Mouse (Mus musculus): ENCODE data around the gene Lrp6. TPM values are rescaled to one million over a fixed set of nuclear protein-coding genes. Genes with fewer than 3 reads are reported as not detected.
A peak's percentile ranks its signal among the peaks of the same experiment; 100 is the strongest.

Lrp6 gene
- total RNA-seq, 2 experiments from 2014 or later = 53.4 to 57.0 TPM

DNA sequence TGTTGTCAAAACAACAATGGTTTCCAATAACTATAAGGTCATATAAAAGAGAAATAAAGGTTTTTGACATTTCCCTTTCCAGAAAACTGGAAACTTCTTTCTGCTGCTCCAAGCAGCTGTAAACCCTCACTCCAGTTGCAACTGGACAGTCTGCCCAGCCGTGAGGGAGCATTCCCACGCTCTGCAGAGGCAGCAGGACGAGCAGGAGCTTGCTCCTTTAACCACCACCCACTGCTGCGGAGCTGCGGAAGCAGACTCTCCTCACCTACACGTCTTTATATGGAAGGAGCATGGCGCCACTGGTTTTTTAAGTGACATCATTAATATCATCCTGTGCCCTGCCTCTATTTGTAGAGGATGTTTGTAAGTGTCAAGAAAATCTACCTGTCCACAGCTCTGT is 64.4 kb downstream of the Lrp6 start:
- peak; percentile 28 to 41 for DNase-seq
- intact Hi-C loops (cut with DNase I) = no loop called here

GRCm38 (mm10) chr6:134500381-134501162 is 66.2 kb downstream of the Lrp6 start:
- intact Hi-C loops (cut with DNase I) = no loop called here
- DNase-seq = no peak

DNA sequence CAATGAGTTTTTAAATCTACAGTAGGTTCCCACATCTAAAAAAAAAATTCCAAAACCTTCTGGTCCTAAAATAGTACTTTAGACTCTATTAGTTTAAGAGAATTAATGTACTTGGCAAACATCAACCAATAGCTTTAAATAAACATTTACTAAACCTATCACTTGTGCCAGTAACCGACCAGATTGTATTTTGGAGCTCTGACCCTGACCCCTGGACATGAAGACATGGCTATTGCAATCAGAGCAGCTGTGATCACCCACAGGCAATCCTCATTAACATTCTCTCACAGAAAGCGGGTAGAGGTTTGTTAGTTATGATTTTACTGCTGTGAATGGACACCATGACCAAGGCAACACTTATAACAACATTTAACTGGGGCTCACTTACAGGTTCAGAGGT is 67.7 kb downstream of the Lrp6 start:
- intact Hi-C loops (cut with DNase I) = no loop called here
- DNase-seq = no peak

- no peak for DNase-seq
- intact Hi-C loops (cut with DNase I) = no loop called here
These were observed 68.2 kb downstream of the Lrp6 start for GRCm38 (mm10) chr6:134498518-134498917.

DNA sequence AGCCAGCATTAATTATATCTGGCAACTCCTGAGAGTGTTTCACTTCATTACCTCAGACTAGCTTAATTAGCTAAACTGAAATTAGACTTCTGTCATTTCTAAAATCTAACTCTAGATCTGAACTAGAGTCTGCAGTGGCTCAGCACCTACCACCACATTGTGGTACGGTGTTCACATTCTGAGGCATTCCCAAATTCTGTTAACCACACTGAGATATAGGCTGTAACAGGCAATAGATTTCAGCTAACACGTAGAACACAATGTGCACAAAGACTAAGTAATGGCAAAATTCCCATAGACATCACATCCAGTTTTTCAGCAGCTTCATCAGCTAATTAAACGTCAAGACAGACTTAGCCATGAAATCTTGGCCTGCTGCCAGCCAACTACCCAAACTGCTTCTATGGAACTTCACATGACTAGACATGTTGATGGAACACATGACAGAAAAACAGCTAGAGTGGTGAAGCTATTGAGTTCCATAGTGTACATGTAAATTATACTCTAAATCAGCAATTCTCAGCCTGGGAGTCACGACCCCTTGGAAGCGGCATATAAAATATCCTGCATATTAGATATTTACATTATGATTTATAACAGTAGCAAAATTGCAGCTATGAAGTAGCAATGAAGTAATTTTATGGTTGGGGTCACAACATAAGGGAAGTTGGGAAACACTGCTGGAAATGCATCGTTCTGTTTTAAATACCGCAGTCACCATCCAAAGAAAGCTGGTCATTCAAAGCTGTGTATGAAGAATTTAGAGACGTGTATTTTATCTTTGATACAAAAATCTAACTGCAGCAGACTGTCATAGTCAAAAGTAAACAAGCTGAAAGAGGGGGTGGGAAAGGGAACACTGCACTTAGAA is 71.7 kb downstream of the Lrp6 start:
- intact Hi-C loops (cut with DNase I) = no loop called here
- no peak for DNase-seq

- peak; percentile 35 to 46 for DNase-seq
- intact Hi-C loops (cut with DNase I) = no loop called here
These were observed 77.1 kb downstream of the Lrp6 start for GRCm38 (mm10) chr6:134489637-134490036.

DNA sequence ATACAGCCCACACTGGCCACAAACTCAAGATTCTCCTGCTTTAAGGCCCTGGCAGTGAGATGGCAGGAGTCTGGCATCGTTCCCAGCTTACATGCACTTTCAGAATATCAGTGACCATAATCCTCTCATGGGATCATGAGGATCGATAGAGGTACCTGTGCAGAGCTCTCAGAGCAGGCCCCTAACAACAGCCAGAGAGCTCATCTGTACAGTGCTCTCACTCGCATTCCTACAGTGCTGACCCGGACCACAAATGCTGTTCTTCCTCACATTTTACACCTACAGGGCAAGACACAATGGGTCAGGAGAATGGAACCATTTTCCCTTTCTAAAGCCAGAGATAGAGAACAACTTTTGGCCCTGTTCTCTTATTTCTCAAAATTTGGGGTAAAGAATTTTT is 77.6 kb downstream of the Lrp6 start:
- intact Hi-C loops (cut with DNase I) = no loop called here
- DNase-seq = no peak

DNA sequence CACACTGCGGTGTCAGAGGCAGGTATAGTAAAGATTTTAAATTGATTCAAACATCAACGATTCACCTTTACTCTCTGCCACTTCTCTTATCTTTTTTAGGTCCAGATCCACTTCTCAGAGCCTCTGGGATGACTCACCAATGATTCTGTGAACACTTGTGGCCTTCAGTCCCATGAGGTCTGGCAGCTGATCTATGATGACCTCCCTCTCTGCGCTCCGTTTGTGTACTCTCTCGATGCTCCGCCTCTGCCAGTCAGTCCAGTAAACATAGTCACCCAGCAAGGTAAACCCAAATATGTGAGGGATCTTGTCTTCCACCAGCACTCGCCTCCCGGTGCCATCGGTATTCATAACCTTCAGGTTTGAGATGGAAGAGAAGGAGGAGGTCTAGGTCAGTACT is 80.4 kb downstream of the Lrp6 start:
- DNase-seq = no peak
- intact Hi-C loops (cut with DNase I) = no loop called here

GRCm38 (mm10) chr6:134479481-134479880 is 87.3 kb downstream of the Lrp6 start:
- DNase-seq = no peak
- intact Hi-C loops (cut with DNase I) = no loop called here

DNA sequence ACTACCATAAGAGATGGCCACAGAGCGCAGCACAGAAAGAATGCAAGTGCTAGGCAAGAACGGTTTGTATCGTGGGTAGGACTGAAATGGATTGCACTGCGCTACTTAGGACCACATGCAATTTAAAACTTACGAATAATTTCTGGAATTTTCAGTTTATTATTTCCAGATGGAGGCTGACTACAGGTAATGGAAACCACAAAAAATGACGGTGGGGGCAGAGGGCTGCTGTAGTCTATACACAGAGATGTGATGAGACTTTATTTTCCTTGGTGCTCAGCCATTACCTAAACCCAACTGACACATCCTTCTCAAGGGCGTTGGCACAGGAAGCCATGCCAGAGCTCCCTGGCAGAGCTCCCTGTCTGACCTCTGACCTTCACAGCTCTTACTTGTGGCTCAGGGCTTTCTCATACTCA is 93.6 kb downstream of the Lrp6 start:
- intact Hi-C loops (cut with DNase I) = loop anchor here (5.0 kb wide), 1 partner anchor 94 kb away; the partner anchor contains the start of gene Lrp6
- DNase-seq = peak; percentile 19 to 20

DNA sequence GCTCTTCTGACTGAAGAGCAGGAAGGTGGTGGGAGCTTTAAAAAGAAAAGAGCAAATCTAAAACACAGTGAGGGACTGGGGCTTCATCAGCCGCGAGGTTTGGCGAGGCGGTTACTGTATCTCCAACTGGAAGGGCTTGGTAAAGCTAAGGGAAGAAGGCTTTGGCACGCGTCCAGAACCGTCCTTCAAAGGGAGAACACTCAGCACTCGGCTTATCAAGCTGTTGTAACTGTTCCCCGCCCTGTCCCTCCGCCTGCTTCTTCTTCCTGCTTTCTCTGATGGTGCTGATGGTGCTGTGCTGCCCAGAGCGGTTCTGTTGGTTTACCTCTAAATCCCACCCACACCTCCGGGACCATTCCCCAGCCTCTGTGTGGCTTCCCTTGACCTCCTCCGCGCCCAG is 95.9 kb downstream of the Lrp6 start:
- intact Hi-C loops (cut with DNase I) = loop anchor here (2.0 to 5.0 kb wide), 2 partner anchors 96 to 136 kb away; partner anchors contain the start of gene Lrp6
- DNase-seq = peak; percentile 80 to 82

DNA sequence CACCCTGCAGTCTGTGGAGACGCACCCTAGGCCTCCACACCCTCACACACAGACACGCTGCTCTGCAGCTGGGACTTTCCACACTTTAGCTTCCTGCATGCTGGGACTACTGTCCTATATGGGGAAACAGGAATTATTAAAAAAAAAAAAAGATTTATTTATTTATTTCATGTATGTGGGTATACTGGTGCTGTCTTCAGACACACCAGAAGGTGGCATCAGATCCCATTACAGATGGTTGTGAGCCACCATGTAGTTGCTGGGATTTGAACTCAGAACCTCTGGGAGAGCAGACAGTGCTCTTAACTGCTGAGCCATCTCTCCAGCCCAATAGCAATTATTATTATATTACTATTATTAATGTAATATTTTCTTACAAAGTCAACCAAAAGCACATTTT is 97.5 kb downstream of the Lrp6 start:
- DNase-seq = no peak
- intact Hi-C loops (cut with DNase I) = no loop called here

DNA sequence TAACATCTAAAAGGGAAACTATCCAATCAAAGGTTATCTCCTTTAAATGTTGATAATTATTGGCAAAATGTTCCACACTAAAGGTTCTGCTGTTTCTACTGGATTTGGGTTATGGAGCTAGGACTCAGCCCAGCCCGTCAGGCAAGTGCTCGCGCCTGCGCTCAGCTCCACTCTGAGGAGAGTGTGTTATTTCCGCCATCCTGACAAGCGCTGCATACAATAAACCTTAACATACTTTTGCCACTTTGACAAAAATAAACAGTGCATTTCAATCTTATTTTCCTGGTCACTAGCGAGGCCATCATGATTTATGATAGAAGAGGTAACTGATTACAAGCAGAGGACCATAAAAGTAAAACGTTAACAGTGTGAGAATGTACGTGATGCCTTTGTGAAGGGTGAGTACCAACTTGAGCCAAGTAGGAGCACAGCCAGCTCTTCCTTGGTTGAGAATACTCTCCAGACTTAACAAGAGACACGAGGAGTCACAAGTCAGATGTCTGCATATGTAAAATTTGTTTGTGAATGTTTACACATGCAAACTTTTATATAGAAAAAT is 100.0 kb downstream of the Lrp6 start:
- no peak for DNase-seq

GRCm38 (mm10) chr6:134461175-134461574 is 105.6 kb downstream of the Lrp6 start:
- DNase-seq = no peak
- intact Hi-C loops (cut with DNase I) = no loop called here

More for the DNA sequence above, 100.0 kb downstream of the Lrp6 start:
- intact Hi-C loops (cut with DNase I) = no loop called here

DNA sequence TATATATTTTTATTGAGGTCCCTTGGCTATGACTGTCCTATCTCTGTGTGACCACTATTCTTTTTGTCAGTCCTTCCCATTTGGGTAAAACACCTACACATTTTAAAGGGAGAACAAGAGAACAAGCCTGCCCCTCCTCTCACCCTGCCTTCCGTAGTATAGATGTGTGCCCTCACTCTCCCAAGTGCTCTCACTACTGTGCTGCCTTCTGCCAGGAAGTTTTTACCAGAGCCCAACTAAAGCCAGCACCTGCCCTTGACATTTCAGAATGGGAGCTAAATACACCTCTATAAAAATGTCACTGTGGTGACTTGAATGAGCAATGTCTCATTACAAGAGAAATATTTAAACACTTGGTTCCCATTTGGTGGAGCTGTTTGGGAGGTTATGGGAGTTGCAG is 108.4 kb downstream of the Lrp6 start:
- DNase-seq = no peak
- intact Hi-C loops (cut with DNase I) = no loop called here

DNA sequence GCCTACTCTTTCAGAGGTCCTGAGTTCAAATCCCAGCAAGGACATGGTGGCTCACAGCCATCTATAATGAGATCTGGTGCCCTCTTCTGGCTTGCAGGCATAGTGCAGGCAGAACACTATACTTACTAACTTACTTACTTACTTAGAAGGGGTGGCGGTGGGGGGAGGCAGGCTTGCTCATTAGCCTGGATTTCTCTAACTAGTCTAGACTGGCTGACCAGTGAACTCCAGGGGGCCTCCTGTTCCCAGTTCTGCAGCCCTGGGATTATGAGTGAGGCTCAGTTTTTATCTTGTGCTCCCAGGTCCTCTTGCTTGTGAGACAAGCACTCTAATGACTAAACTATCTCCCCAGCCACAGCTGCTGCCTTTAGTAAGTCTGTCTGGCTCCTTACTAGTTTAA is 112.7 kb downstream of the Lrp6 start:
- intact Hi-C loops (cut with DNase I) = loop anchor here (2.0 kb wide), 1 partner anchor 23 kb away; no protein-coding TSS in a partner anchor
- peak in 1 of 2 experiments; percentile 26 for DNase-seq

GRCm38 (mm10) chr6:134450661-134451119 is 116.1 kb downstream of the Lrp6 start:
- no peak for DNase-seq
- intact Hi-C loops (cut with DNase I) = no loop called here

- DNase-seq = no peak
- intact Hi-C loops (cut with DNase I) = no loop called here
These were observed 116.8 kb downstream of the Lrp6 start for GRCm38 (mm10) chr6:134449958-134450357.

- no peak for DNase-seq
- intact Hi-C loops (cut with DNase I) = no loop called here
These were observed 118.3 kb downstream of the Lrp6 start for GRCm38 (mm10) chr6:134448451-134448850.

DNA sequence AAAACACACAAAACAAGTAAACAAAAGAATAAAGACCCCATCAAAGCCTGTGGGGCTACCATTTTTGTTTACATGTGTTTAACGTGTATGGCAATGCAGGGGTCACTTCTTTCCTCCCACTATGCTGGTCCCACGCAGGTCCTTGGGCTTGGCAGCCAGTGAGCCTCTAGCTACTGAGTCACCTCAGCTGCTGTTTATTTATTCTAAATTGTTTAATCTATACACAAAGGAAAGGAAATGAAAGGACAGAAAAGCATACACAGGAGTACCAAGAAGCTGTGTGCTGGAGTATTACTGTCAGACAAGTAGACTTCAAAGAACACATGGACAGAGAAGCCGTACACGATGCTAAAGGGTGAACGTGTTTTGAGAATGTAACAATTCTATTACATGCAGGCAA is 122.8 kb downstream of the Lrp6 start:
- DNase-seq = no peak
- intact Hi-C loops (cut with DNase I) = no loop called here

DNA sequence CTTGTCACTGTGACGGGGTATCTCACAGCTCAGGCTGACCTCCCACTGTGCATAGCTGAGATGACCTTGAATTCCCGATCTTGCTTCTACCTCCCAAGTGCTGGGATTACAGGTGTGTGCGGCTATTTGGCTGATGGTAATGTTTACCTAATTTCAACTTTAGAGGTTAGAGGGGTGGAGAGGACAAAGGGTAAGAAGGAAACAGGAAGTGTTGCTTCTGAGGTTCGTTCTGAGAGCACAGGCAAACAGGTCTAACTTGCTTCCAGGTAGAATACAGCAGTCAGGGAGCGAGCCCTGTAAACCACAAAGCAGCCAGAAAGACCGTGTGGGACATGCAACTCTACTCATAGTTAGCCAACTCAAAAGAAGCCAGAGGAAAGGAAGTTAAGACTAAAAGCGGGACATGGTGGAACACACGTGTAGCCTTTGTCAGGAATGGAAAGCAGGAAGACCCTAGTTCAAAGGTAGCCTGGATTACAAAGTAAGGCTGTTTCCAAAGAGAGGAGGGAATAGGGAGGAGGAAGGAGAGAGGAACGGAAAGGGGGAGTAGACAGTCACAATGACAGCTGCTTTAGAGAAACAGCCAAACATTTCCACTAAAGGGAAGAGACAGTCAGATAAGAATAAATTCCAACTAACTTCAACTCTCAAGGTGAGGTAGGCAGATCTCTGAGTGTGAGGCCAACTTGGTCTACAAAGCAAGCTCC is 123.4 kb downstream of the Lrp6 start:
- no peak for DNase-seq
- intact Hi-C loops (cut with DNase I) = no loop called here
